Mouse (Mus musculus) monocyte, adult 59 days (primary cell): ENCODE measurements around the gene B230104I21Rik. TPM values are rescaled to one million over a fixed set of nuclear protein-coding genes. Genes with fewer than 3 reads are reported as not detected.

Experiments
- total RNA-seq, 2 experiments: library from RNA; stranded (reverse); gene quantifications; one replicate each; pipeline ENCODE4 v1.2.4; 2023

The B230104I21Rik gene
- total RNA-seq, result not detected

GRCm38 (mm10) chr4:154335761-154336160, at the start of gene B230104I21Rik:
B230104I21Rik (plus strand) TSS chr4:154336127.

GRCm38 (mm10) chr4:154301466-154301881, 34.5 kb upstream of the B230104I21Rik start, which contains the start of gene Arhgef16:
Arhgef16 (minus strand) TSS chr4:154301676.

Other genes starting within 250 kb of the B230104I21Rik start
- not detected for gene Trp73, start 195.9 kb upstream of the B230104I21Rik start, total RNA-seq
- gene Wrap73, start 193.8 kb upstream of the B230104I21Rik start, total RNA-seq, result 10 to 100 TPM; 12.1 to 17.8 TPM
- gene Tprgl, start 175.5 kb upstream of the B230104I21Rik start, total RNA-seq, result 100 to 1,000 TPM; 118 to 119 TPM
- gene Megf6, start 165.4 kb upstream of the B230104I21Rik start, total RNA-seq, result under 1 TPM; 0.39 to 0.50 TPM
- not detected for gene Arhgef16, start 34.5 kb upstream of the B230104I21Rik start, total RNA-seq